Mouse (Mus musculus): ENCODE data around the gene Polr3gl. TPM values are rescaled to one million over a fixed set of nuclear protein-coding genes. Genes with fewer than 3 reads are reported as not detected.
A peak's percentile ranks its signal among the peaks of the same experiment; 100 is the strongest.

The Polr3gl gene
- polyA plus RNA-seq, 1 experiment from 2014 or later, result 36.7 TPM

DNA sequence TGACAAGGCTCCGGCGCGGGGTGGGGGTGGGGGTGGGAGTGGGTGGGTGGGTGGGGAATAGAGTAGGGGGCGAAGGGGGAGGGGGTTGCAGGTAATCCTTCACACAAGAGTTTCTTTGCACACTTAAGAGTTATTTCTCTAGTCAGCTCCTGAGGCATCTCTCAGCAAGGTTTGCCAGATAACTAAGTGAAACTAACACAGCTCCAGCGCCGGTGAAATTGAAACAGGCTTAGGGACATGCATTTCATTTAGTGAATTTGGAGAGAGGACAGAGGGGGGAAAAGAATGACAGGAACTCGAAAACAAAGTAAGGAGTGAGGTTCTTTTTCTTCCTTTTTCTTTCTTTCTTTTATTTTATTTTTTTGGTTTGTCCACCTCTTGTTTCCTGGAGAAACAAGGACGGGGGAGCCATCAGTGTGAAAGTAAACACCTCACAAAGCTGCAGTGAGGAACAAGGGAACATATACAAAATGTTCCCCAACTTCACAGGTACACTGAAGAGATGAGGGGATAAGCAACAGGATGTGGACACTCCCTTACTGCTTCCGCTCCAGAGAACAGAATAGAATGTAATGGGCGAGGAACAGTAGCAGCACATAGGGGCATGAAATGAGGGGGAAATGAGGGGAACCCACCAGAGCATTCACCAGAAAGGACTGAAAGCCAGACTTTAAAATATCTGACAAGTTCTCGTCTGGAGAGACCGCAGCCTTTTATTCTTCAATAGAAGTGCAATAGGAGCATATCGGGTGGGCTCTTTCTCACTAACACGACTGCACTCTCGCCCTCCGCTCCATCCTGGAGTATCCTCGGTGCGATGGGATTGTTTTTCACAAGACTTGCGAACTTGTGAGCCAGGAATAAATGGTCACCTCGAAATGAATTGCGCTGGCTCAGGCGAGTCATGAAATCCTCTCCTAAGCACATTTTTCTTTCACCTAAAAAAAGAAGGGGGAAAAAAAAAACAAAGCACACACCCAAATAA lies 37.0 kb downstream of the Polr3gl start:
- Histone ChIP-seq H3K27me3 (ENCODE audit: control insufficient read depth, insufficient read depth, low read depth, low read length) (no peaks in the 10 kb centered on the region), H3K27ac (ENCODE audit: low read length) (peak overlapping the region; percentile 82), H3K4me1 (ENCODE audit: control insufficient read depth, insufficient read depth, low read length) (peaks cover 39% of the 10 kb centered on the region), H3K4me2 (ENCODE audit: low read length) (peak overlapping the region; percentile 91), H3K9me3 (replicated peaks; ENCODE audit: control insufficient read depth, low read length, poor library complexity, severe bottlenecking) (no peaks in the 10 kb centered on the region), H3K4me3 (ENCODE audit: low read depth, low read length) (peak overlapping the region; percentile 76), H3K9ac (ENCODE audit: low read depth, low read length) (peak overlapping the region; percentile 73), H3K36me3 (ENCODE audit: control insufficient read depth, insufficient read depth, low read length) (0 out of 2 replicates have a peak, but pooled peaks cover 3% of the 10 kb centered on the region)
- ATAC-seq, result peak; percentile 6; the same call in 1 of the 2 replicates
- WGBS, result 6% methylated on average over 22 of the region's 22 CpGs

DNA sequence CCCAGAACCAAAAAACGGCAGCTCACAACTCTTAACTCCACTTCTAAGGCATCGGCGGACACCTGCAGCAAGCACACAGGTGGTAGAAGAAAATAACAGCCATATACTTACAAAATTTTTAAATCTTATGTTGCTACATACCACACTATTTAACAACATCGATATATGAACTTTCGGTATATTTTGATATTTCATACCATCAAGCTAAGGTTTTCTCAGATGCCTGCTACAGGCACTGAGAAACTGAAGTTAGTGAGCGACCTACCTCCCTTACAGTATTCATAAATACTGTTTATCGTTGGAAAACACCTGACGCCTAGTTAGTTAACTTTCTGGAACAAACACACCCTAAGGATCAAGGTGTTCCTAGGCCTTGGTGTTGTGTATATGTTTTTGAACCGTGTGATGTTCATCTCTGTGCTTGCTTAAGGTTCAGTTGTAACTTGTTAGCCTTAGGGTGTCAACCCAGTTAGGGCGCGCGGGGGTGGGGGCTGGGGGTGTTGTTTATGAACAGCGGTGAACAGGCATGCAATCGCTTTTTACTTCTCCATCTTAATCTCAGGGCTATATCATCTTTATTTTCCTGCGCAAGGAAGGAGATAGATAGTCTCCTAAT lies 37.9 kb downstream of the Polr3gl start:
- 83% methylated on average over 15 of the region's 15 CpGs for WGBS
- ATAC-seq, result no peak
- H3K36me3 ChIP-seq (ENCODE audit: control insufficient read depth, insufficient read depth, low read length), result 0 out of 2 replicates have a peak, but pooled peaks cover 3% of the 10 kb centered on the region
- H3K4me3 ChIP-seq (ENCODE audit: low read depth, low read length), result no peak overlapping the region
- peaks cover 35% of the 10 kb centered on the region for H3K4me1 ChIP-seq (ENCODE audit: control insufficient read depth, insufficient read depth, low read length)
- no peak overlapping the region for H3K9ac ChIP-seq (ENCODE audit: low read depth, low read length)
- H3K4me2 ChIP-seq (ENCODE audit: low read length), result peak overlapping the region; percentile 91
- no peaks in the 10 kb centered on the region for H3K9me3 ChIP-seq (replicated peaks; ENCODE audit: control insufficient read depth, low read length, poor library complexity, severe bottlenecking)
- H3K27ac ChIP-seq (ENCODE audit: low read length), result no peak overlapping the region
- H3K27me3 ChIP-seq (ENCODE audit: control insufficient read depth, insufficient read depth, low read depth, low read length), result no peaks in the 10 kb centered on the region

DNA sequence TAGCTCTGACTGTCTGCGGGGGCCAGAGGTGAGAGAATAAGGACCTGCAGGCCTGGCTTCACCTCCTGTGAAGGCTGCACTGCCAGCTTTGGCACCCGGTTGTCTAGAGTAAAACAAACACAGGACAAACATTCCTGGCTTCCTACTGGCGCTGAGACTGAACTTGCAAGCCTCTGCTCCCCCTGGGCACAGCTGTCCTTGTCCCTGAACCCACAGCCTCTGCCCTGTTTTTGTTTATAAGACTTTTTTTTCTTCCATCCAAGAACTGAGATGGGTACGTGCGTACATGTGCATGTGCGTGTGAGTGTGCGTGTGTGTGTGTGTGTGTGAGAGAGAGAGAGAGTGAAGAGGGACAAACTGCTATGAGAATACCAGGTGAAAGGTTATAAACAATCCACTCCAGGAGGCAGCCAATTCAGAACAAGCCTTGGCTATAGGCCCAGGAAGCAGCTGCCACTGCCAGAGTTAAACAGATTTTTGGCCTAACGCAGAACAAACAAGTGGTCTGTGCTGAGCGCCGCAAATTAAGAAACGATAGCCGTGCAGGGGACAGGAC lies 38.9 kb downstream of the Polr3gl start:
- no peak for ATAC-seq
- H3K9me3 ChIP-seq (replicated peaks; ENCODE audit: control insufficient read depth, low read length, poor library complexity, severe bottlenecking), result no peaks in the 10 kb centered on the region
- H3K36me3 ChIP-seq (ENCODE audit: control insufficient read depth, insufficient read depth, low read length), result no peaks in the 10 kb centered on the region
- 37% methylated on average over 12 of the region's 12 CpGs for WGBS
- no peaks in the 10 kb centered on the region for H3K27me3 ChIP-seq (ENCODE audit: control insufficient read depth, insufficient read depth, low read depth, low read length)
- H3K4me2 ChIP-seq (ENCODE audit: low read length), result no peak overlapping the region
- H3K4me3 ChIP-seq (ENCODE audit: low read depth, low read length), result no peak overlapping the region
- peak overlapping the region; percentile 50; the same call in 1 of the 2 replicates for H3K27ac ChIP-seq (ENCODE audit: low read length)
- peaks cover 27% of the 10 kb centered on the region for H3K4me1 ChIP-seq (ENCODE audit: control insufficient read depth, insufficient read depth, low read length)
- H3K9ac ChIP-seq (ENCODE audit: low read depth, low read length), result no peak overlapping the region

DNA sequence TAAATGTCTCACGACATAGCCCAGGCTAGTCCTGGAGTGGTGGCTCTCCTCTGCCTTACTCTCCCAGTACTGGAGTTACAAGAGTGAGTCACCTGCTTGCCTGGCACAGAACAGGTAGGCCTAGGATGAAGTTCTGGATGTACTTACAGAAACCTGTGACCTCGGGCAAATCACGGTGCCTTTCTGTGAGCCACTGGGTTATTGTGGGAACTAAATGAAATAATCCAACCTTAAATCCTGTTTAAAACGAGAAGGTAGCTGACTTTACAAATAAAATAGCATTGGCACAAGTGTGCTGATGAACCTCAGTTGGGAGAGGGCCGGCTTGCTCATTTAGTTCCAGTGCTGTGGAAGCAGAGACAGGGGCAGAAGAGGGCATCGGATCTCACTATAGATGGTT lies 39.7 kb downstream of the Polr3gl start:
- Histone ChIP-seq H3K4me2 (ENCODE audit: low read length) (no peak overlapping the region), H3K4me3 (ENCODE audit: low read depth, low read length) (no peak overlapping the region), H3K4me1 (ENCODE audit: control insufficient read depth, insufficient read depth, low read length) (peaks cover 18% of the 10 kb centered on the region), H3K9me3 (replicated peaks; ENCODE audit: control insufficient read depth, low read length, poor library complexity, severe bottlenecking) (no peaks in the 10 kb centered on the region), H3K36me3 (ENCODE audit: control insufficient read depth, insufficient read depth, low read length) (no peaks in the 10 kb centered on the region), H3K9ac (ENCODE audit: low read depth, low read length) (no peak overlapping the region), H3K27me3 (ENCODE audit: control insufficient read depth, insufficient read depth, low read depth, low read length) (no peaks in the 10 kb centered on the region), H3K27ac (ENCODE audit: low read length) (no peak overlapping the region)
- WGBS, result 82% methylated on average over 6 of the region's 6 CpGs
- ATAC-seq, result no peak

DNA sequence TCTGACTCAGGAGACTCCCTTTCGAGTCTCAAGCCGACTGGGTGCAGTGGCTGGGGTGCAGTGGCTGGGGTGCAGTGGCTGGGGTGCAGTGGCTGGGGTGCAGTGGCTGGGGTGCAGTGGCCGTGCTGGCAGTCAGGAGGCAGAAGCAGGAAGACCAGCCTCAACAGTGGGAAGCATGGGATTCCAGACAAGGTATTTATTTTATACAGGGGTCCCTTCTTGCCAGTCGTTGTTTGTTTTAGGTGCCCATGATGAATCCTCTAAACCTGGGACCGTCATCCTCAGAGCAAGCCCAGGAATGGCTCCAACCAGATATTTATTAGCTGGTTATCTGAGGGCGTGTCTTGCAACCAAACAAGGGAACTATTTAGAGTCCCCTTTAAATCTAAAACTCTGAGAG lies 40.4 kb downstream of the Polr3gl start:
- H3K9me3 ChIP-seq (replicated peaks; ENCODE audit: control insufficient read depth, low read length, poor library complexity, severe bottlenecking), result no peaks in the 10 kb centered on the region
- H3K4me1 ChIP-seq (ENCODE audit: control insufficient read depth, insufficient read depth, low read length), result peaks cover 12% of the 10 kb centered on the region
- no peaks in the 10 kb centered on the region for H3K36me3 ChIP-seq (ENCODE audit: control insufficient read depth, insufficient read depth, low read length)
- WGBS, result 93% methylated on average over 6 of the region's 6 CpGs
- H3K27me3 ChIP-seq (ENCODE audit: control insufficient read depth, insufficient read depth, low read depth, low read length), result no peaks in the 10 kb centered on the region
- H3K4me2 ChIP-seq (ENCODE audit: low read length), result no peak overlapping the region
- no peak for ATAC-seq
- H3K9ac ChIP-seq (ENCODE audit: low read depth, low read length), result no peak overlapping the region
- H3K4me3 ChIP-seq (ENCODE audit: low read depth, low read length), result no peak overlapping the region
- no peak overlapping the region for H3K27ac ChIP-seq (ENCODE audit: low read length)

DNA sequence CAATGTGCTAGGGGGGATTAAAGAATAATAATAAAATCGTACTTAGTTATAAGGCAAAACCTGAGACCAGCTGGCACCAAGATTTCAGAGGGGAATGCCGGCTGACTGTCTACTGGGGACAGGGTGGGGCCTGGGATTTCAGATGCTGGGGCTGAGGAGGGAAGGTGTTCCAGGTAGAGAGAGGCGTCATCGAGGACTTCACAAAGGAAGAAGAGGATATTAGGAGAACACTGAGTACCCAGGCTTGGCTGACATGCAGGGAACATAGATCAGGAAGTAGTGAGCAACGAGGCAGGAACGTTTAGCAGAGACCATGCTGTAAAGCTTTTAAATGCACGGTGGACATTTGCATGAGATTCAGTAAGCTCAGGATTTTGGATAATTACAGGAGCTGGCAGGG lies 42.1 kb downstream of the Polr3gl start:
- no peak overlapping the region for H3K9ac ChIP-seq (ENCODE audit: low read depth, low read length)
- H3K27ac ChIP-seq (ENCODE audit: low read length), result no peak overlapping the region
- H3K4me2 ChIP-seq (ENCODE audit: low read length), result no peak overlapping the region
- H3K4me3 ChIP-seq (ENCODE audit: low read depth, low read length), result no peak overlapping the region
- H3K4me1 ChIP-seq (ENCODE audit: control insufficient read depth, insufficient read depth, low read length), result peaks cover 8% of the 10 kb centered on the region
- ATAC-seq, result no peak
- no peaks in the 10 kb centered on the region for H3K27me3 ChIP-seq (ENCODE audit: control insufficient read depth, insufficient read depth, low read depth, low read length)
- no peaks in the 10 kb centered on the region for H3K36me3 ChIP-seq (ENCODE audit: control insufficient read depth, insufficient read depth, low read length)
- WGBS, result 78% methylated on average over 7 of the region's 7 CpGs
- H3K9me3 ChIP-seq (replicated peaks; ENCODE audit: control insufficient read depth, low read length, poor library complexity, severe bottlenecking), result no peaks in the 10 kb centered on the region

DNA sequence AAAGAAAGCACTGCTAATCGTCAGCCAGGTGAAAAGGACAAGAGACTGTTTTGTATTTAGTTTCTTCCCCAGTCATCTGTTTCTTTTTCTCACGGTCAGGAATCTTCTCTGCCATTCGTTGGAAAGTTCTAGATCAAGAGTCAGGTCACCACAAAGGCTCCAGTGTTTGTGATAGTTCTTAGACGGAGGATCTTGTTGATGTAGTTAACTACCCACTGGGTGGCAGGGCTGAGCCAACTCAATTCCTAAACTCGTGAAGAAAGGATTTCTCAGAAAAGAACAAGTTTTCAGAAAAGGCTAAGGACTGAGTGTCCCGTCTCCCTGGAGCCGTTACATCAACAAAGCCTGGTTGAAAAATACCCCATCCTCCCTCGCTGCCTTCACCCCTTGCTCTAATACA lies 42.8 kb downstream of the Polr3gl start:
- H3K27ac ChIP-seq (ENCODE audit: low read length), result no peak overlapping the region
- 12% methylated on average over 8 of the region's 8 CpGs for WGBS
- H3K27me3 ChIP-seq (ENCODE audit: control insufficient read depth, insufficient read depth, low read depth, low read length), result no peaks in the 10 kb centered on the region
- H3K4me3 ChIP-seq (ENCODE audit: low read depth, low read length), result no peak overlapping the region
- H3K9me3 ChIP-seq (replicated peaks; ENCODE audit: control insufficient read depth, low read length, poor library complexity, severe bottlenecking), result no peaks in the 10 kb centered on the region
- H3K9ac ChIP-seq (ENCODE audit: low read depth, low read length), result no peak overlapping the region
- ATAC-seq, result no peak
- H3K4me2 ChIP-seq (ENCODE audit: low read length), result no peak overlapping the region
- no peaks in the 10 kb centered on the region for H3K36me3 ChIP-seq (ENCODE audit: control insufficient read depth, insufficient read depth, low read length)
- peaks cover under 1% of the 10 kb centered on the region for H3K4me1 ChIP-seq (ENCODE audit: control insufficient read depth, insufficient read depth, low read length)

DNA sequence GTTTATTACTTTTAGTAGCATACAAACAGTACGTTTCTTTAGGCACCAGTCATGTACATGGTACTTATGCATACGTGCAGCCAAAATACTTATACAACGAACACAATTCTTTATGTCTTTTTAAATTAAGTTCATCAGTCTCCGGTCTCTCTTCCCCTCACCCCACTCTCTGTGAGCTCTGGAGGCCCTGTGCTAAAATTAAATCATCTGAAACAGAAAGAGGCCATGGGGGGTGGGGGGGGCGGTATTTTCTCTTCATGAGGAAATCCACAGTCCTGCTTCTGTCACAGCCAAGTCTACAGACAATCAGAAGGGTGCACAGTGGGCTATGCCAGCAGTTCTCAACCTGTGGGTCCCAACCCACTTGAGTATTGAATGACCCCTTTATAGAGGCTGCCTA lies 44.6 kb downstream of the Polr3gl start:
- Histone ChIP-seq H3K4me2 (ENCODE audit: low read length) (no peak overlapping the region), H3K27ac (ENCODE audit: low read length) (no peak overlapping the region), H3K9me3 (replicated peaks; ENCODE audit: control insufficient read depth, low read length, poor library complexity, severe bottlenecking) (no peaks in the 10 kb centered on the region), H3K4me3 (ENCODE audit: low read depth, low read length) (no peak overlapping the region), H3K27me3 (ENCODE audit: control insufficient read depth, insufficient read depth, low read depth, low read length) (no peaks in the 10 kb centered on the region), H3K9ac (ENCODE audit: low read depth, low read length) (no peak overlapping the region), H3K36me3 (ENCODE audit: control insufficient read depth, insufficient read depth, low read length) (no peaks in the 10 kb centered on the region), H3K4me1 (ENCODE audit: control insufficient read depth, insufficient read depth, low read length) (no peaks in the 10 kb centered on the region)
- WGBS, result 81% methylated on average over 5 of the region's 5 CpGs
- ATAC-seq, result no peak

DNA sequence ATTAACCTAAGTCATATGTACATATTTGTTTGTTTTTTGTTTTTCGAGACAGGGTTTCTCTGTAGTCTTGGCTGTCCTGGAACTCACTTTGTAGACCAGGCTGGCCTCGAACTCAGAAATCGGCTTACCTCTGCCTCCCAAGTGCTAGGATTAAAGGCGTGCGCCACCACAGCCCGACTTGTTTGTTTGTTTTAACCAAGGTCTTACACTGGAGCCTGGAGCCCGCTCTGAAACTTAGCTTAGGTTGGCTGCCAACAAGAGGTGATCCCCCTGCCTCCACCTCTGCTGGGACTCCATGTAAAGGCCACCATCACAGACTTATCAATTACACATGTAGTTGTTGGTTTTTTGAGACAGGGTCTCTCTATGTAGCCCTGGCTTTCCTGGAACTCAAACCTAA lies 45.2 kb downstream of the Polr3gl start:
- no peak overlapping the region for H3K4me3 ChIP-seq (ENCODE audit: low read depth, low read length)

More for the DNA sequence above, 45.2 kb downstream of the Polr3gl start:
- H3K27me3 ChIP-seq (ENCODE audit: control insufficient read depth, insufficient read depth, low read depth, low read length), result no peaks in the 10 kb centered on the region
- H3K9me3 ChIP-seq (replicated peaks; ENCODE audit: control insufficient read depth, low read length, poor library complexity, severe bottlenecking), result no peaks in the 10 kb centered on the region
- no peak for ATAC-seq
- H3K36me3 ChIP-seq (ENCODE audit: control insufficient read depth, insufficient read depth, low read length), result no peaks in the 10 kb centered on the region
- H3K27ac ChIP-seq (ENCODE audit: low read length), result no peak overlapping the region
- H3K4me2 ChIP-seq (ENCODE audit: low read length), result no peak overlapping the region
- H3K4me1 ChIP-seq (ENCODE audit: control insufficient read depth, insufficient read depth, low read length), result no peaks in the 10 kb centered on the region
- H3K9ac ChIP-seq (ENCODE audit: low read depth, low read length), result no peak overlapping the region
- WGBS, result 82% methylated on average over 7 of the region's 7 CpGs

Data from midbrain, embryonic 16.5 days (tissue).